Mouse (Mus musculus): ENCODE data around the gene Eno2. TPM values are rescaled to one million over a fixed set of nuclear protein-coding genes. Genes with fewer than 3 reads are reported as not detected.
"Not testable (repeated sequence)": the region's sequence is repeated elsewhere in the genome, so short reads cannot be mapped to it uniquely, and the experiment has no call there.

The Eno2 gene
- polyA plus RNA-seq, 1 experiment from 2014 or later = 89.2 TPM

- ATAC-seq (replicated peaks); H3K27ac ChIP-seq; H3K9ac ChIP-seq; H3K4me3 ChIP-seq; H3K9me3 ChIP-seq; H3K36me3 ChIP-seq (replicated peaks); H3K4me2 ChIP-seq; H3K27me3 ChIP-seq (replicated peaks): not testable (repeated sequence)
- H3K4me1 ChIP-seq = peaks cover 49% of the 10 kb centered on the region
- WGBS = 83% methylated on average over 11 of the region's 11 CpGs
Observed at GRCm38 (mm10) chr6:124810566-124811402, 41.3 kb upstream of the Eno2 start.

GRCm38 (mm10) chr6:124809775-124810538 is 40.5 kb upstream of the Eno2 start:
- peak overlapping the region; percentile 43 for H3K4me3 ChIP-seq
- H3K9ac ChIP-seq = peak overlapping the region; percentile 21
- H3K27ac ChIP-seq = peak overlapping the region; percentile 67; the same call in 1 of the 2 replicates
- H3K27me3 ChIP-seq (replicated peaks) = no peaks in the 10 kb centered on the region
- no peak for ATAC-seq (replicated peaks)
- peaks cover 55% of the 10 kb centered on the region for H3K4me1 ChIP-seq
- peak overlapping the region; percentile 83 for H3K4me2 ChIP-seq
- H3K9me3 ChIP-seq = no peaks in the 10 kb centered on the region
- WGBS = 39% methylated on average over 14 of the region's 14 CpGs
- H3K36me3 ChIP-seq (replicated peaks) = 0 out of 2 replicates have a peak, but pooled peaks cover 4% of the 10 kb centered on the region

- peak overlapping the region; percentile 83 for H3K4me2 ChIP-seq
- no peaks in the 10 kb centered on the region for H3K9me3 ChIP-seq
- H3K4me1 ChIP-seq = peaks cover 51% of the 10 kb centered on the region
- WGBS = under 1% methylated on average over 35 of the region's 35 CpGs
- H3K4me3 ChIP-seq = peak overlapping the region; percentile 43
- 0 out of 2 replicates have a peak, but pooled peaks cover 4% of the 10 kb centered on the region for H3K36me3 ChIP-seq (replicated peaks)
- ATAC-seq (replicated peaks) = 0 out of 2 replicates have a peak, but pooled peaks have one; percentile 1
- peak overlapping the region; percentile 67 for H3K27ac ChIP-seq
- no peaks in the 10 kb centered on the region for H3K27me3 ChIP-seq (replicated peaks)
- H3K9ac ChIP-seq = peak overlapping the region; percentile 21
Observed at GRCm38 (mm10) chr6:124809052-124809774, 39.7 kb upstream of the Eno2 start.

GRCm38 (mm10) chr6:124808358-124809012 is 39.0 kb upstream of the Eno2 start, which contains the start of gene Spsb2:
TSS of gene Spsb2 (plus strand) at chr6:124808661.
- H3K9me3 ChIP-seq = no peaks in the 10 kb centered on the region
- peak within 1 kb of the TSS; percentile 43 for H3K4me3 ChIP-seq
- peak within 1 kb of the TSS; percentile 83 for H3K4me2 ChIP-seq
- peak within 1 kb of the TSS; percentile 67 for H3K27ac ChIP-seq
- H3K4me1 ChIP-seq = peaks cover 49% of the 10 kb centered on the region
- H3K9ac ChIP-seq = peak within 1 kb of the TSS; percentile 21
- WGBS = 4% methylated on average over 29 of the region's 29 CpGs
- H3K27me3 ChIP-seq (replicated peaks) = no peaks in the 10 kb centered on the region
- 0 out of 2 replicates have a peak, but pooled peaks cover 4% of the 10 kb centered on the region for H3K36me3 ChIP-seq (replicated peaks)
- peak; percentile 7; the same call in 1 of the 2 replicates for ATAC-seq (replicated peaks)

GRCm38 (mm10) chr6:124807986-124808357 is 38.5 kb upstream of the Eno2 start:
- Histone ChIP-seq H3K27me3 (replicated peaks) (no peaks in the 10 kb centered on the region), H3K4me3 (peak overlapping the region; percentile 43; the same call in 1 of the 2 replicates), H3K9ac (no peak overlapping the region), H3K4me1 (peaks cover 47% of the 10 kb centered on the region), H3K9me3 (no peaks in the 10 kb centered on the region), H3K36me3 (replicated peaks) (0 out of 2 replicates have a peak, but pooled peaks cover 4% of the 10 kb centered on the region), H3K27ac (0 out of 2 replicates have a peak overlapping the region, but pooled peaks have one; percentile 35), H3K4me2 (peak overlapping the region; percentile 83)
- ATAC-seq (replicated peaks) = no peak
- 84% methylated on average over 6 of the region's 6 CpGs for WGBS

GRCm38 (mm10) chr6:124807366-124807765 is 37.9 kb upstream of the Eno2 start:
- Histone ChIP-seq H3K4me3 (no peak overlapping the region), H3K9ac (no peak overlapping the region), H3K36me3 (replicated peaks) (0 out of 2 replicates have a peak, but pooled peaks cover 4% of the 10 kb centered on the region), H3K4me2 (no peak overlapping the region), H3K9me3 (no peaks in the 10 kb centered on the region), H3K27ac (no peak overlapping the region), H3K4me1 (peaks cover 41% of the 10 kb centered on the region), H3K27me3 (replicated peaks) (no peaks in the 10 kb centered on the region)
- 90% methylated on average over 4 of the region's 4 CpGs for WGBS
- ATAC-seq (replicated peaks) = no peak

- Histone ChIP-seq H3K27ac (peak overlapping the region; percentile 79), H3K27me3 (replicated peaks) (no peaks in the 10 kb centered on the region), H3K36me3 (replicated peaks) (no peaks in the 10 kb centered on the region), H3K9me3 (no peaks in the 10 kb centered on the region), H3K4me3 (peak overlapping the region; percentile 40; the same call in 1 of the 2 replicates), H3K4me1 (peaks cover 33% of the 10 kb centered on the region), H3K9ac (no peak overlapping the region), H3K4me2 (peak overlapping the region; percentile 69)
- no peak for ATAC-seq (replicated peaks)
- WGBS = 73% methylated on average over 7 of the region's 7 CpGs
Observed at GRCm38 (mm10) chr6:124806446-124807140, 37.1 kb upstream of the Eno2 start.

- no peaks in the 10 kb centered on the region for H3K36me3 ChIP-seq (replicated peaks)
- H3K9ac ChIP-seq = peak overlapping the region; percentile 41
- ATAC-seq (replicated peaks) = peak; percentile 91
- 2% methylated on average over 34 of the region's 34 CpGs for WGBS
- H3K9me3 ChIP-seq = no peaks in the 10 kb centered on the region
- peaks cover 32% of the 10 kb centered on the region for H3K4me1 ChIP-seq
- peak overlapping the region; percentile 79 for H3K27ac ChIP-seq
- H3K4me3 ChIP-seq = peak overlapping the region; percentile 40
- peak overlapping the region; percentile 69 for H3K4me2 ChIP-seq
- H3K27me3 ChIP-seq (replicated peaks) = no peaks in the 10 kb centered on the region
Observed at GRCm38 (mm10) chr6:124805341-124806321, 36.2 kb upstream of the Eno2 start.

GRCm38 (mm10) chr6:124804341-124804740 is 34.9 kb upstream of the Eno2 start:
- H3K9ac ChIP-seq = no peak overlapping the region
- no peaks in the 10 kb centered on the region for H3K36me3 ChIP-seq (replicated peaks)
- H3K4me2 ChIP-seq = no peak overlapping the region
- ATAC-seq (replicated peaks) = no peak
- no peaks in the 10 kb centered on the region for H3K9me3 ChIP-seq
- H3K27me3 ChIP-seq (replicated peaks) = no peaks in the 10 kb centered on the region
- H3K4me1 ChIP-seq = peaks cover 24% of the 10 kb centered on the region
- WGBS = 94% methylated on average over 3 of the region's 3 CpGs
- no peak overlapping the region for H3K27ac ChIP-seq
- no peak overlapping the region for H3K4me3 ChIP-seq

- peaks cover 20% of the 10 kb centered on the region for H3K4me1 ChIP-seq
- not testable (repeated sequence) for ATAC-seq (replicated peaks); H3K4me3 ChIP-seq; H3K27ac ChIP-seq; H3K27me3 ChIP-seq (replicated peaks); H3K9me3 ChIP-seq; H3K4me2 ChIP-seq; H3K9ac ChIP-seq; H3K36me3 ChIP-seq (replicated peaks)
- WGBS = 92% methylated on average over 4 of the region's 4 CpGs
Observed at GRCm38 (mm10) chr6:124803691-124804090, 34.2 kb upstream of the Eno2 start.

Data from midbrain, embryonic 15.5 days (tissue).